Mouse (Mus musculus) frontal cortex, adult (tissue): ENCODE results near the gene Ngf.

ENCODE experiments used
- ATAC-seq: cut with Nextera tagmentation; 2 replicates; pipeline ENCODE4 v1.9.2; 2017; ENCODE audit warnings: mild to moderate bottlenecking, moderate library complexity, mixed read lengths; ENCODE audit not compliant: low TSS enrichment

The Ngf gene

GRCm38 (mm10) chr3:102469713-102470448, at the start of gene Ngf:
Gene Ngf (plus strand): TSS chr3:102469919.
- ATAC-seq: peak; percentile 56; the same call in 1 of the 2 replicates

DNA sequence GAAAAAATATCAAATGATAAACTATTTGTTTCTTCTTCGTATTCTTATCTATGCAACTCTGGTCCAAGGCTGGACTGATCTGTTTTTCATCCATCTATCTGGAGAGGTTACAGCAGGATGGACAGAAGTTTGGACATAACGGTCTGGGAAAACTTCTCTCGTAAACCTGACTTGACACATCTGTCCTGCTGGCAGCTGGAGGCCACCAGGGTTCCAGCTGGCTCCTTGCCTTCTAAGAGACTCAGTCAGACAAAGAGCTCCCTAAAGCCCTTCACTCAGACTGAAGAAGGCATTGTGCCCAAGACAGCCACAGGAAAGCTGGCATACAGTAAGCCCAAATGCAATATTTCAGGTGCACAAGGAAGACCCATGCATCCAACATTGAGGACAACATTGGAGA, 24.2 kb upstream of the Ngf start:
- ATAC-seq: no peak

- no peak for ATAC-seq
Observed at GRCm38 (mm10) chr3:102446691-102447090, 23.0 kb upstream of the Ngf start.

DNA sequence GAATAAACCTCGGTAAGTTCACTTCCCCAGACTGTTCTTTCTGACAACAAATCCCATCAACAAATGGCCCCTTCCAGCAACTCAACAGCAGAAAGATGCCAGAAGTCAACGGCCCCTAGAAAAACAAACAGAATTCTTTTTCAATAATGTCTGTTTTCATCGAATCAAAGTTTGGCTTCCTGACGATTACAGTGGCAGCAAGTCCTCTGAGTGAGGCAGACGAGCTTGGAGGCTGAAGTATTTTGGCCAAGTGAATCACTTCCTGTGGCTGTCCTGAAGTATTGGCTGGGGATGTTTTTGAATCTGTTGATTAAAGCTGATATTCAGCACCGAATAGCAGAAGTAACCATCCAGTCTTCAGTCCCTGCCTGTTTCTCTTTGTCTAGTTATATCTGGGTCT, 15.2 kb upstream of the Ngf start:
- ATAC-seq: no peak

DNA sequence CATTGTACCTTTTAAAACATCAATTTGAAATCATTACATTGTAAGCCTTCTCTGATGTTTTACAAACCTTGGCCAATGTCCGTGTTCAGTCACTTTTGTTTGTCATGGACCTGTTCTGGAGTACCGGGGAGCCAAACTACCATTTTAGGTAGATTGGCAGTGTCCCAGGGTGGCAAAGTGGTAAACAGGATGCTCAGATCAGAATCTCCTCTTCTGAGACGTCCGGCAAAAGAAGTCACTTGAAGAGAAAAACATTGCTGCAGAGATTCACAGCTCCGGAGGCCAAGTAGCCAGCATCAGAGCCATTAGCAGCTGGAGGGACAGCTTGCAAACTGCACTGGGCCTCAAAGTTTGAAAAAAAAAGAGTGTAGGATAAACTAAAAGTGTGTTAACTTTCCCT, 9.2 kb upstream of the Ngf start:
- no peak for ATAC-seq

DNA sequence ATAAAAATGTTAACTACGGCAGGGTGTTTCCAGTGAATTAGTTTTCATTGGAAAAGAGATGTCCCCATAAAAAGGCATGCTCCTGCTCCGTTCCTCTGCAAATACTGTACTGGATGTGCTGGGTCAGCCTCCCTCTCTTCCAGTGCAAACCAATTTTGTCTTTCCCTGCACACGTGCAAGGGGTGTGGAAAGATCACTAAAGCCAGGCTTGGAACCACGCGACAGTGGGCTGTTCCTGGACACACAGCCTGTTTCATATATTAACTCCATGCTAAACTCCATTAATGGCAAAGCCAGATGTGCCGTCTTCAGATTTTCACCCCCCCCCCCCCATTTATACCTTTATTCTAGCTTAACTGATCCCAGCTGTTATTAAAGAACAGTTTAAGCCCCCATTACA, 8.7 kb upstream of the Ngf start:
- no peak for ATAC-seq

DNA sequence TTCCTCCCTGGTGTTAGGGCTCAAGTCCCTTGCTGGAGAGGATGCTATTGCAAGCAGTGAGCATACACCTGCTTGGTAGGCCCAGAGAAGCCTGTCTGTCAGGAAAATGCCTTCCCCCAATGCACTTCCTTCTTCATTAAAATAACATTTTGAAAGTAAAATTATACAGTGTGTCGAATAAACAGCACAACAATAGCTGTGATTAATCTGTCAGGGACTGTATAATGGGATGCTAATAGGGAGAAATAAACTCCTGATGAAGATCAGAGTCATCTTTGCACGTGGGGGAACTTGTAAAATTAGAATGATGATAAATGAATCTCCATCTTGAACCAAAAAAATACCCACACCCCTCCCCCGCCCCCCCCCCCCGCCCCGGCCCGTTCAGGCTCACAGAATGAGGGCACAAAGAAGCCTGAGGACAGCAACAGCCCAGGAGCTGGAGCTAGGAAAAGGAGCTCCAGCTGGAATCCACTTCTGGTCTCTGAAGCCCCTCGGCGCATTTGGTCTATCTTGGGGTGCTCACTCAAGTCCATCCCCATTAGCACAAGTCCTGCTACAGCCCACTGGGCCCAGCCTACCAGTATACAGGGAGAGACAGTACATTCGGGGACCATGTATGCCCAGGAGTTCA, 6.9 kb upstream of the Ngf start:
- ATAC-seq: no peak

- no peak for ATAC-seq
Observed at GRCm38 (mm10) chr3:102463339-102463738, 6.4 kb upstream of the Ngf start.

- peak; percentile 75; the same call in 1 of the 2 replicates for ATAC-seq
Observed at GRCm38 (mm10) chr3:102466587-102466986, 3.1 kb upstream of the Ngf start.

GRCm38 (mm10) chr3:102467121-102467520, 2.6 kb upstream of the Ngf start:
- no peak for ATAC-seq

DNA sequence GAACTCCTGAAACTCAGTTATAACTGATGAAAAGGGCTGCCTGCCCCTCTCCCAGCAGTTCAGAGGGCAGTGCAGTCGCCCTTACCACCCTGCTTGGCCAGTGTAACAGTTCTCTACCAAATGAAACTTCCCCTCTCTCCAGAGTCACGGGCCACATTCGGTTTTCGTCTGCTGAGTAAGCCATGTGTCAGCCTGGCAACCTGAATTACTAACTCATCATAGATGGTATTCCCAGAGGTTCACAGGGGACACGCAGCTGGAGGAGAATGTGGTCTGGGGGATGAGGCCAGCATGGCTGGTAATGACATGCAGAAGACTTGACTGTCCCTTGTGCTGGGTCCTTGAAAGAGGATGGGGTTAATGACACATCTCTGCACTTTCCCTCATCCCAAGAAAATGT, 1.5 kb downstream of the Ngf start:
- no peak for ATAC-seq

GRCm38 (mm10) chr3:102471799-102472198, 2.1 kb downstream of the Ngf start:
- ATAC-seq: no peak

GRCm38 (mm10) chr3:102474275-102475155, 4.8 kb downstream of the Ngf start:
- ATAC-seq: no peak

DNA sequence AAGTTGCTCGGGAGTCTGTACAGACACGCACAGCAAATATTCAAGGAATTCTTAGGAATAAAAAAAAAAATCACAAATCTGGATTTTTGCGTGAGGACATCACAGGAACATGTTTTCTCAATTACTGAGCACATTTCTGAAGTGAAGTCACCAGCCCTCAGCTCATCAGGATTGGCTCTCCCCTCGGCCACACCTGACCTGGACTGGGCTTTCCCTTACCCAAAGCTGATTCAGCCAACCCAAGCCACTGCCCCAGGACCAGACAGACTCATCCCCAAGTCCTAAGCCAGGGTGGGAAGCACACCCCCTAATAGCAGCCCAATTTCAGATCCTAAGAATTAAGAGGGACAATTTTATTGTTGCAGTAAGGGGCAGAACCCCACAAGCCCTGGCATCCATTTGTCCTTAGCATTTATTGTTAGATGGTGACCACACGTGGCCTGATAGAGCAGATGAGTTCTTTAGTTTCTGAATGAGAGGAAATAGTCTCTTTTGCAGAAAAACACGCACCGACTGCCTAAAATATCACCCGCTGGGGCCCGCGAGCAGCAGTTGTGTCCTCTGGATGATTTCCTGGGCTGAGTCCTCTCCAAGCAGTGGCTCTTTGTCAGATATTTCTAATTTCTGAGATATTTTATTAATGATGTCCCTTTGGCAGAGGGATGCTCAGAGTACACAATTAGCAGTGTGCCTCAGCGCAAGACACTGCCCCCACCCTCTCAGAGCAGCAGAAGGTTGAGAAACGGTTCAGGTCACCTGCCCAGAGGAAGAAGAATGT, 8.4 kb downstream of the Ngf start:
- ATAC-seq: no peak

GRCm38 (mm10) chr3:102490393-102491123, 20.8 kb downstream of the Ngf start:
- ATAC-seq: peak; percentile 67

- ATAC-seq: no peak
Observed at GRCm38 (mm10) chr3:102498113-102498512, 28.4 kb downstream of the Ngf start.

GRCm38 (mm10) chr3:102498931-102499330, 29.2 kb downstream of the Ngf start:
- no peak for ATAC-seq

DNA sequence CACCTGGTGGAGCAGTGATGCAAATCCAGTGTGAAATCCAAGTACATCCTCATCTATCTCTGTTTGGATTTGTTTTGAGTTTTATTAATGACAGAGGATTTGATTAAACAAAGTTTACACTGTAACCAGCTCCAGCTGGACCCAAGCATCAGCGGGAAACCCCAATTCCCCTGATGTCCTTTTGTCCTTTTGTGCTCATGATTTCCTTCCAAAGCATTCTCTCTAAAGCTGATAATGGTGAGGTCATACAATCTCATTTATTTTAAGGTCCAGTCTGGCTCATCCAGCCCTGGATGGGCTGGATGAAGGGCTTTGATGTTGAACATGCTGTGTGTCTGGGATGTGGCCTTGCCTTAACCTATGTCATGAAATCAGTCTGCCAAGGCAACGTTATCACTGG, 30.3 kb downstream of the Ngf start:
- no peak for ATAC-seq

DNA sequence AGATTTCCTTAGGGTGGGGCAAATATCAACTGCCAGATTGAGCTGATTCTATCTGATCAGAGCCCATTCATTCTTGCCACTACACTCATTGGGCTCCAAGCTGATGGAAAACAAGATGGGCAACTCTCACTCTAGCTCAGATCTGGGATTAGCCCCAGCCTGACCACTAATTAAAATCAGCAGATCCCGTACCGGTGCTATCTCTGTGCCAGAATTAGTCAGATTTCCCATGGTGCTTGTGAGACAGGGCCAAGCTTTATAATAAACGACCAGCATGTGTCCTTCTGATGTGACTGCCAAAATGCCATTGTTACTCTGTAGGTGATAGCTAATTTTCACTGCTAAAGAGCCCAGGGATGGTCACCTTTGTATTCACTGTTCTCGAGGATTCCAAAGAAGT, 31.5 kb downstream of the Ngf start:
- ATAC-seq: no peak

- ATAC-seq: no peak
Observed at GRCm38 (mm10) chr3:102505129-102505528, 35.4 kb downstream of the Ngf start.

- ATAC-seq: no peak
Observed at GRCm38 (mm10) chr3:102506061-102506460, 36.3 kb downstream of the Ngf start.
